Mouse (Mus musculus): ENCODE results near the gene Serac1.
"Not testable (repeated sequence)": the region's sequence is repeated elsewhere in the genome, so short reads cannot be mapped to it uniquely, and the experiment has no call there.

The Serac1 gene

GRCm38 (mm10) chr17:6066021-6066420, 13.5 kb downstream of the Serac1 start:
- no peak for DNase-seq (ENCODE audit: low spot score in 2 of 2)

- no peak for DNase-seq (ENCODE audit: low spot score in 2 of 2)
These were observed 16.0 kb downstream of the Serac1 start for GRCm38 (mm10) chr17:6063532-6063931.

GRCm38 (mm10) chr17:6062793-6063192, 16.7 kb downstream of the Serac1 start:
- DNase-seq (ENCODE audit: low spot score in 2 of 2), result no peak

DNA sequence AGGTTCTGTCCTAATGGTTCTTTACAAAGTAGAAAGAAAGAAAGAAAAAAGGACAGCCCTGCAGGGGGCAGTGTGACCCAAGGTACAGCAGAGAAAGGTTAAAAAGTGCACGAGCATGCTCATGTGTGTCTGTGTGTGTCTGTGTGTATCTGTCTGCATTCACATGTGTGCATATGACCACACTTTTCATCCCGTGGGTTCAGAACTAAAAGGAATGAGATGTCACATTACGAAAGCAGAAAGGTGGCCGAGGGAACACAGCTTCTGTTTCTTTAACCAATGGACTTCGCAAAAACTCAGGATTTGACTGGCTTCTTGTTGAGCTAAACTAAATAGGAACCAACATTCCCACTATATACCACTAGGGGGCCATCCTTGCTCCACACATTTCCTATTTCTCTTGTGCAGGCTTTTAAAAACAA, 24.6 kb downstream of the Serac1 start:
- peak in 1 of 2 experiments; percentile 50 for DNase-seq (ENCODE audit: low spot score in 2 of 2)

- DNase-seq (ENCODE audit: low spot score in 2 of 2), result no peak
These were observed 26.7 kb downstream of the Serac1 start for GRCm38 (mm10) chr17:6052801-6053200.

DNA sequence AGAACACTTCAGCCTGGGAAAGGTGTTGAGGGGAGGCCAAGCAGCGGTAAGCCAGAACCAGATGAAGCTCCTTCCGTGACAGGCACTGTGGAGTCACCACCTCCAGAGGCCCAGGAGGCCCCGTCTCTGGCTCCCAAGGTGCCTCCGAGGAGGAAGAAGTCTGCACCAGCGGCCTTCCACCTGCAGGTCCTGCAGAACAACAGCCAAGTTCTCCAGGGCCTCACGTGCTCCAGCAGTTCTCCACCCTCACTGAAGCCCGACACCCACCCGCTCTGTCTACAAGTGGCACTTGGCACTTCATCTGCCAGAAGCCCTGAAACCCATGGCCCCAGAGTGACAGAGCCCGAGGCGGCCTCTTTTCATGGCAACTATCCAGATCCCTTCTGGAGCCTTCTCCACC, 42.0 kb downstream of the Serac1 start:
- no peak for DNase-seq (ENCODE audit: low spot score in 2 of 2)

DNA sequence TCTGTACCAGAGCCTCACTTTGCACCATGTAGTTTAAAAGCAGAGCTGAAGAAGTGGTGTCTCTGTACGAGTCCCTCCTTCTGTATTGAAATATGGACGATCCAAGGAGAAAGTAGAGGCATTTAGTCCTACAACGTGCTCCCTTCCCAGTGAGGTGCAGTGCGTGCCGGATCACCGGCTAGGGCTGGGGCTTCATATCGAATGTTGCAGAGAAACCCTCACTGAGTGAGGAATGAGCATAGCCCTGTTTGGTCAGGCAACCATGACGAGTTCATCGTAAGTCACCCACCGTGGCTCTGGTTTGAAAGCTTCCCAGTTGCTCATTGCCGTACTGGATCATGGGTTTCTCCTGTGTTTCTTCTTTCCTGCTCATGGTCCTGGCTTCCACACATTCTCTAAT, 42.7 kb downstream of the Serac1 start:
- no peak for DNase-seq (ENCODE audit: low spot score in 2 of 2)

- no peak for DNase-seq (ENCODE audit: low spot score in 2 of 2)
These were observed 43.1 kb downstream of the Serac1 start for GRCm38 (mm10) chr17:6036458-6036857.

DNA sequence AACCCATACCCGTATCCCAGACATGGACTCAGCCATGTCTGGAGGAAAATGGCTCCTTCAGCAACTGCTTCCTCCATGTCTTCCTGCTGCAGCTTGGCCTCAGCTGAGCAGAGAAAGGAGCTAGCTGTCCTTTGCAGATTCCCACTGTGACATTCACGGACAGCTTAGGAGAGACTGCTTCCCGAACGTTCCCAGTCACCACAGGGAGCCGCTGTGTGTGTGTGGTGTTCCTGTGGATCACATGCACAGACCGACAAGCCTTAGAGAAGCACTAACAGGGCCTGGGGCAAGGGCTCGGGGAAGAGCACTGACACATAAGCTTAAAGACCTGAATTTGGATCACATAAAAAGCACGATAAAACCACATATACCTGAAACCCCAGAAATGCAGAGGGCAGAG, 43.9 kb downstream of the Serac1 start:
- DNase-seq (ENCODE audit: low spot score in 2 of 2), result no peak

- DNase-seq (ENCODE audit: low spot score in 2 of 2), result no peak
These were observed 53.7 kb downstream of the Serac1 start for GRCm38 (mm10) chr17:6025831-6026230.

DNA sequence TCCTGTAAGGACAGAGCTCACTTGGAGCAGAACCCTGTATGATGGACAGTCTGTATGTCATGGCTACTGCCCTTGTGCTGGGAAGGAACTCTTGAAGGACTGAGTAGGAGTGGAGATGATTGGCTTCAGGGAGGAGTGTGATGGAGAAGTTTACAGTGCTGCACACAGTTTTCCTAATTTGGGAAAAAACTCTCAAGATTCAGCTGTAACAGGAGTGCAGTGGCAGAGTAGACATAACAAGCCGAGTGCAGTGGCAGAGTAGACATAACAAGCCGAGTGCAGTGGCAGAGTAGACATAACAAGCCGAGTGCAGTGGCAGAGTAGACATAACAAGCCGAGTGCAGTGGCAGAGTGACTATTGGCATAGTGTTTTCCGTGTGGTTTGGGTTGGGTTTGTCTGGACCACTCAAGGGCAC, 58.2 kb downstream of the Serac1 start:
- not testable (repeated sequence) for DNase-seq (ENCODE audit: low spot score in 2 of 2)

- no peak for DNase-seq (ENCODE audit: low spot score in 2 of 2)
These were observed 58.9 kb downstream of the Serac1 start for GRCm38 (mm10) chr17:6020636-6021035.

DNA sequence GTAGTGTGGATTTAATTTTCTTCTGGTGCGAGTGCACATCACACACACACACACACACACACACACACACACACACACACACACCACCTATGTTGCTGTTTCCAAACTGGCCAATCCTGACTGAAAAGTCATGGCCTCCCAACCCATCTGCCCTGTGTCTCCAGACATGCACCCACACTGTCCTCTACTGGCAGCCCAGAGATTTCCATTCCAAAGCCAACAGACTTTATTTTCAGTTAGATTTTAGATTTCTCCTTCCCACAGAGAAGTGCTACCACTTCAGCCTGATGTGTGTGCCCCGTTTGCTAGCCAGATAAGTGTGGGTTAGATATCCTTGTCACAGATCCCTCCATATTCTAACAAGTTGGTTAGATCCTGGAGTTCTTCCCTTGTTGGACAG, 59.8 kb downstream of the Serac1 start:
- no peak for DNase-seq (ENCODE audit: low spot score in 2 of 2)

DNA sequence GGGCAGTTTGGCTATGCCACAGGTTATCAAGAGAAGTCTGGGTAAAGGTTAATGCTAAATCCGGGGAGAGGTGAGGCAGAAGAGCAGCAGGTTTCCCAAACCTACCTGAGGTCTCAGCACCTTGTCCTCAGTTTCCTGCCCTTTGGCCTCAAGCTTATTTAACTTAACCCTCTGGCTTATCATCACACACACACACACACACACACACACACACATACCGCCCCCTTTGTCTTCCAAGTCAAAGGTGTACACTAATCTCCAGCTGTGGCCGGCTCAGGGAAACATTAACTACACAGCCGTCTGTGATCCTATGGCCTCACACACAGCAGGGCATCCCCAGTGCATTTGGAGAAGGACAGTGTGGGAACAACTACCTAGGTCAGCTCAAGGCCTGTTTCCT, 61.2 kb downstream of the Serac1 start:
- no peak for DNase-seq (ENCODE audit: low spot score in 2 of 2)

- no peak for DNase-seq (ENCODE audit: low spot score in 2 of 2)
These were observed 62.3 kb downstream of the Serac1 start for GRCm38 (mm10) chr17:6017268-6017667.

DNA sequence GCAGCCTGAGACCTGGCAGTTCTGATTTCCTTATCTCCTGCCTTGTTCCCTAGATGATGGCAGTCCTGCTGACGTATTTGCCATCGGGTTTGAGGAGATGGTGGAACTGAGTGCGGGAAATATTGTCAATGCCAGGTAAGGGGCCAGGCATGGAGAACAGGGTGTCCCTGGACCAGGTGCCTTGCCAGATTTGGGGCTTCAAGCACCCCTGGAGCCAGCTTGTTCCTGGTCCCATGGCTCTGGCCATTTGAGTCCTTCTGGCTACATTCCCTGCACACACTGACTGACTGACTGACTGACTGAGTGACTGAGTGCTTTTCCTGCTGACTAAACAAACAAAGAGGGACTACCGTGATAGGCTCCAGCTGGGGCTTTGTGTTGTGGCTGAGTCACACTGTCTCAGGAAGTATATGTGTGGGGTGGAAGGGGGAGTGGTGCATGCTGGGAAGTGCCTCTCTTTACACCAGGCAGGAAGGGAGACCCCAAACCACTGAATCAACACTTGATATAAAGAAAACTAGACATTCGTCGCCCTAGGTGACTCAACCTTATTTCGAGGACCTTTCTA, 63.2 kb downstream of the Serac1 start:
- DNase-seq (ENCODE audit: low spot score in 2 of 2), result no peak

GRCm38 (mm10) chr17:6014985-6015384, 64.6 kb downstream of the Serac1 start:
- no peak for DNase-seq (ENCODE audit: low spot score in 2 of 2)

- DNase-seq (ENCODE audit: low spot score in 2 of 2), result no peak
These were observed 66.5 kb downstream of the Serac1 start for GRCm38 (mm10) chr17:6013079-6013478.

- no peak for DNase-seq (ENCODE audit: low spot score in 2 of 2)
These were observed 69.9 kb downstream of the Serac1 start for GRCm38 (mm10) chr17:6009606-6010005.

GRCm38 (mm10) chr17:6008590-6008989, 71.0 kb downstream of the Serac1 start:
- DNase-seq (ENCODE audit: low spot score in 2 of 2), result no peak

GRCm38 (mm10) chr17:6007902-6008301, 71.6 kb downstream of the Serac1 start:
- no peak for DNase-seq (ENCODE audit: low spot score in 2 of 2)

DNA sequence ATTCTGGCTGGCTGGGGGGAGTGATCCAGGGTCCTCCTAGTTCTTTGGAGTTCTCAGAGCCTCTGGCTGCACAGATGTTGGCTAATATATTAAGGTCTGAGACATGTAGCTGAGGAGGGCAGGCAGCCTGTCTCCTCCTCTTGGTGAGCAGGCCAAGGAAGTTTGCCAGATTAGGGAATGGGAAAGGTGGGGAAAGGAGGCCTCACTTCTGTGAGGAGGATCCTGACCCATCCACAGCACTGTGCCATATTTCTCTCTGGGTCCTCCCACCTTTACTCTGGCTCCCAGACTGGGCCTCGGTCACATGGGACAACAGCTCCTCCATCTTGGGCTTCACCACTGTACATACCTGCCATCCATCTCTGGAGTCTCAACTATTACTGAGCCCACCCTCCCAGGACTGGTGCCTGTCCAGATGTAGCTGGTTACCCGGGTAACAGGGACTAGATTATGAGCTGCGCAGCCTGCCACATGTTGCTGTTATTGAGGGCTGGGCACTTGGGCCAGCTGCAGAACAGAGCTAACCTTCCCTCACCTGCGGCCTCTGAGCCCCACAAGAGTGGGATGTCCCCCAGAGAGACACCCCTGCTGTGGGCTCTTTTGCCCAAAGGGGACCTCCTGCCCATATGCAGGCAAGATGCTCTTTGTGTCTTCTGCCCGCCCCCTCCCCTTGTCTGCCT, 72.3 kb downstream of the Serac1 start:
- no peak for DNase-seq (ENCODE audit: low spot score in 2 of 2)

DNA sequence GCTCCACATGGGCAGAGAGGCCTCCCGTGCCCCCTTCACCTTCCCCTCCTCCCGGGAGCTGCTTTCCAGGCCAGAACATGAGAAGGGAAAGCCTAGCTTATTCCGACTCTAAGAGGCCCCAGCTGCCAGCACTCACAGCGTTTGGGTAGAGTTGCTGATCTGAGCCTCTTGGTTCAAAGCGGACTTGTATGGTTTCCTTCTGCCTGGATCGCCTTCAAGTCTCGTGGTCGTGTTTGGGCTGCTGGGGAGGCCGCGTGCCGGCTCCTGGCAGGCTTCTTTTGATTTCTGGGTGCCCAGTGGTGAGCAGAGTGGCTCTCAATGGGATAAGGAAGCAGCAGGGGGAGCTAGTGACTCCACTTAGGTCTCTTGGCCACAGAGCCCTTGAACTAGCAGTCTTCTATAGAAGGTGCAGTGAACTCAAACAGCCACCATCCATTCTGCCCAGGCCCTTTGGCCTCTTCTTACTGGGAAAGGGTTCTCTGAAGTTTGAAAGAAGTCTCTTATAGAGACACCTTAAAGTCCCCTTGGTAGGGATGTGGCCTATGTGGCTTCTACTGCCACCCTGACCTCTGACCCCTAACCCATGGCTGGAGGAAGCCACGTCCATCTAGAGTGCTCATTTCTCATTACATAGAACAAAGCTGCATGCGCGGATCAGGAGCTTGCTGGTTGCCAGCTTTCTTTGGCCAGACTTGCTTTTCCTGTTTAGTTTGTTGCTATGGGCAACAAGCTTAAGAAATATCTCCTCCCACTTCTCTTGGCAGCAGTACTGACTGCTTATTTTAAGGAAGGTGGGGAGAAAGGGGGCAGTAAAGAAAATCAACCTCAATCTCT, 73.7 kb downstream of the Serac1 start:
- DNase-seq (ENCODE audit: low spot score in 2 of 2), result no peak

Data from spleen, postnatal 14 days (tissue).